Mouse (Mus musculus): ENCODE results near the gene Mok. TPM values are rescaled to one million over a fixed set of nuclear protein-coding genes. Genes with fewer than 3 reads are reported as not detected.
"Not testable (repeated sequence)": the region's sequence is repeated elsewhere in the genome, so short reads cannot be mapped to it uniquely, and the experiment has no call there.

The Mok gene
- polyA plus RNA-seq, 1 experiment from 2014 or later, result 7.9 TPM

DNA sequence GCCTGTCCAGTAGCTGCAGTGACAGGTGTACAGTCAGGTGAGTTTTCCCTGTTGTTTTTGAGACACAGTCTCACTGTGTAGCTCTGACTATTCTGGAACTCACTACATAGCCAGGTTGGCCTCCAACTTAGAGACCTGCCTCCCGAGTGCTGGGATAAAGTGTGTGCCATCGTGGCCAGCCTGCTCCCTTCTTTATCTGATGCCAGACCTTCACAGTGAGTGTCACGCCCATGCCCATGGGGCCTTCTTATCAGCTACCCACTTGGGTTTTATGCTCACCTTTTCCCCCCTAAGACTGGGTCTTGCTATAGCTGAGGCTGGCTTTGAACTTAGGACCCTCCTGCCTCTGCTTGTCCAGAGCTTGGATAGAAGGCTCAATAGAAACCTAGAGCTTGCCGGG is 29.4 kb upstream of the Mok start:
- no peak overlapping the region for H3K4me3 ChIP-seq (ENCODE audit: low read length)
- H3K36me3 ChIP-seq (ENCODE audit: control insufficient read depth, insufficient read depth, low read length), result peaks cover 27% of the 10 kb centered on the region
- 86% methylated on average over 4 of the region's 4 CpGs for WGBS
- no peak overlapping the region for H3K27ac ChIP-seq (ENCODE audit: low read length)
- H3K9me3 ChIP-seq (ENCODE audit: control insufficient read depth, low read length), result no peaks in the 10 kb centered on the region
- no peaks in the 10 kb centered on the region for H3K4me1 ChIP-seq (replicated peaks; ENCODE audit: control insufficient read depth, insufficient read depth, low read length)
- H3K4me2 ChIP-seq (ENCODE audit: low read depth, low read length), result no peak overlapping the region
- H3K9ac ChIP-seq (ENCODE audit: low read length), result no peak overlapping the region
- no peaks in the 10 kb centered on the region for H3K27me3 ChIP-seq (ENCODE audit: control insufficient read depth, insufficient read depth, low read depth, low read length)
- no peak for ATAC-seq (ENCODE audit: low read depth)

DNA sequence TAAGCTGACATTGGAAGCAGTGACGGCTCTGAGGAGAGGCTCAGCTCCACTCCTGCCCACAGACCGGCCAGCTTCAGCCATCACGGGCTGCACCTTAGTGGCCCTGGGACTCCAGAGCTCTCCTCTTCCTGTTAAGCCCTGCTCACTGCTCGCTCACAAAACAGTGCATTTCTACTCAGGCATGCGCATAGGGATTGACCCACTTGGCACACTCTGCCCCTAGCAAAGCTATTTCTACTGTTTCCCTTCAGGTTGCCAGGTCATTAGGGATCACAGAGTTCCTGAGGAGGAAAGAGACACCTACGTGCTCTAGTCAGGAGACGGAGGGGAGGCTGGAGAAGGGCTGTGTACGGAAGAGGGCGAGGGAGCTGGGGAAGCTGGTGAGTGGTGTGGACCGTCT is 25.2 kb upstream of the Mok start:
- no peaks in the 10 kb centered on the region for H3K27me3 ChIP-seq (ENCODE audit: control insufficient read depth, insufficient read depth, low read depth, low read length)
- no peak overlapping the region for H3K4me3 ChIP-seq (ENCODE audit: low read length)
- no peak overlapping the region for H3K9ac ChIP-seq (ENCODE audit: low read length)
- no peak for ATAC-seq (ENCODE audit: low read depth)
- WGBS, result 85% methylated on average over 10 of the region's 10 CpGs
- no peak overlapping the region for H3K4me2 ChIP-seq (ENCODE audit: low read depth, low read length)
- no peak overlapping the region for H3K27ac ChIP-seq (ENCODE audit: low read length)
- no peaks in the 10 kb centered on the region for H3K9me3 ChIP-seq (ENCODE audit: control insufficient read depth, low read length)
- no peaks in the 10 kb centered on the region for H3K4me1 ChIP-seq (replicated peaks; ENCODE audit: control insufficient read depth, insufficient read depth, low read length)
- peaks cover 16% of the 10 kb centered on the region for H3K36me3 ChIP-seq (ENCODE audit: control insufficient read depth, insufficient read depth, low read length)

DNA sequence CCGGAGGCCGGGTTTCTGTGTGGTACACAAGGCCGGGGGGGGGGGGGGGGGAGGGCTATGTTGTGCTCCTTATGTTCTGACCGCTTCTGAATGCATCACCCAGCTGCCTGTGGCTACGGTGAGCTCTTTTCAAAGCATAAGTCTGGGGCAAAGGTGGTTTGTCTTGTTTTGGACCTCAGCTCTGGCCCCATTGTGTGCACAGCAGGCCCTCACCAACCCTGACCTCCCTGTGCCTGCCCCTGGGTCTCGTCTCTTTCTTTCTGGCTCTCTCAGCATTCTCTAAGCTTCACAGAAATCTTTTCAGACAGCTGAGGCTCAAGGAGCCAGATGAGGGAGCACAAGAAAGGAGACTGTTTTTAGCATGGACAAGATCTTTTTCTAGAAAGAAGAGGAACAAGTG is 24.8 kb upstream of the Mok start:
- peaks cover 16% of the 10 kb centered on the region for H3K36me3 ChIP-seq (ENCODE audit: control insufficient read depth, insufficient read depth, low read length)
- no peaks in the 10 kb centered on the region for H3K4me1 ChIP-seq (replicated peaks; ENCODE audit: control insufficient read depth, insufficient read depth, low read length)
- WGBS, result 63% methylated on average over 5 of the region's 6 CpGs
- H3K27ac ChIP-seq (ENCODE audit: low read length), result no peak overlapping the region
- no peak overlapping the region for H3K4me2 ChIP-seq (ENCODE audit: low read depth, low read length)
- ATAC-seq (ENCODE audit: low read depth), result no peak
- H3K27me3 ChIP-seq (ENCODE audit: control insufficient read depth, insufficient read depth, low read depth, low read length), result no peaks in the 10 kb centered on the region
- H3K4me3 ChIP-seq (ENCODE audit: low read length), result no peak overlapping the region
- H3K9ac ChIP-seq (ENCODE audit: low read length), result no peak overlapping the region
- H3K9me3 ChIP-seq (ENCODE audit: control insufficient read depth, low read length), result no peaks in the 10 kb centered on the region

DNA sequence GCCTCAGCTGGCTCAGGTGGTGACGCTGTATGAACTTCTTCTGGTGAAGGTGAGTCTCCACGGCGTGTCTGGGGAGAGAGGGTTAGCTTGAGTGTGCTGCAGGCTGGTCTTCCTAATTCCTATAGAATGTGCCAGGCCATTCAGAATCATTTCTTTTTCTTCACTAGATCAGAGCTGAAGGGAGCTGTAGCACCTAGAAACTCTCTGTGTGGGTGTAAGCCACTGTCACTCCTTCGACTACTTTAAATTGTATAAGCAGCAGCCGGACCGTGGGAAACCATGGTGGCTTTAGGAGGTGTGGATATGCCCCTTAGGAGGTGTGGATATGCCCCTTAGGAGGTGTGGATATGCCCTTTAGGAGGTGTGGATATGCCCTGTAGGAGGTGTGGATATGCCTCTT is 23.3 kb upstream of the Mok start:
- Histone ChIP-seq H3K27me3 (ENCODE audit: control insufficient read depth, insufficient read depth, low read depth, low read length) (no peaks in the 10 kb centered on the region), H3K27ac (ENCODE audit: low read length) (no peak overlapping the region), H3K9me3 (ENCODE audit: control insufficient read depth, low read length) (no peaks in the 10 kb centered on the region), H3K36me3 (ENCODE audit: control insufficient read depth, insufficient read depth, low read length) (peaks cover 10% of the 10 kb centered on the region), H3K9ac (ENCODE audit: low read length) (no peak overlapping the region), H3K4me3 (ENCODE audit: low read length) (no peak overlapping the region), H3K4me2 (ENCODE audit: low read depth, low read length) (no peak overlapping the region), H3K4me1 (replicated peaks; ENCODE audit: control insufficient read depth, insufficient read depth, low read length) (no peaks in the 10 kb centered on the region)
- WGBS, result 86% methylated on average over 6 of the region's 6 CpGs
- ATAC-seq (ENCODE audit: low read depth), result no peak

DNA sequence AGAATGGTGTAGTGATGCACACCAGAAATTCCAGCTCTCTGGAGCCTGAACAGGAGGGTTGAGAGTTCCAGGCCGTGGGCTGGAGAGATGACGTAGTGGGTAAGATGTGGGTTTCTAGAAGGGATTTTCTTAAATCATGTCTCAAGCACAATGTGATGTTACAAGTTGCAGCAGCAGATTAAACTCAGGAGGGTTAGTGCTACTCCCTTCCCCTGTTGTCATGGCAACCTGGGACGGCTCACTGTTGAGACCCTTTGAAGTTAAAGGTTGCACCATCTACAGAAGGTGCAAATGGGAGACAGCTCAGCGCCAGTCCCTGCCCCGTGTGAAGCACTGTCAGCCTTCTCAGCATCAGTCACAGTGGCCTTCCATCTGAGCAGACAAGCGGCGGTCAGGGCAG is 20.5 kb upstream of the Mok start:
- H3K27me3 ChIP-seq (ENCODE audit: control insufficient read depth, insufficient read depth, low read depth, low read length), result no peaks in the 10 kb centered on the region
- H3K4me3 ChIP-seq (ENCODE audit: low read length), result no peak overlapping the region
- H3K4me2 ChIP-seq (ENCODE audit: low read depth, low read length), result no peak overlapping the region
- H3K27ac ChIP-seq (ENCODE audit: low read length), result no peak overlapping the region
- H3K4me1 ChIP-seq (replicated peaks; ENCODE audit: control insufficient read depth, insufficient read depth, low read length), result no peaks in the 10 kb centered on the region
- 44% methylated on average over 7 of the region's 7 CpGs for WGBS
- H3K9ac ChIP-seq (ENCODE audit: low read length), result no peak overlapping the region
- ATAC-seq (ENCODE audit: low read depth), result no peak
- no peaks in the 10 kb centered on the region for H3K9me3 ChIP-seq (ENCODE audit: control insufficient read depth, low read length)
- H3K36me3 ChIP-seq (ENCODE audit: control insufficient read depth, insufficient read depth, low read length), result peaks cover 6% of the 10 kb centered on the region; the same call in 1 of the 2 replicates

DNA sequence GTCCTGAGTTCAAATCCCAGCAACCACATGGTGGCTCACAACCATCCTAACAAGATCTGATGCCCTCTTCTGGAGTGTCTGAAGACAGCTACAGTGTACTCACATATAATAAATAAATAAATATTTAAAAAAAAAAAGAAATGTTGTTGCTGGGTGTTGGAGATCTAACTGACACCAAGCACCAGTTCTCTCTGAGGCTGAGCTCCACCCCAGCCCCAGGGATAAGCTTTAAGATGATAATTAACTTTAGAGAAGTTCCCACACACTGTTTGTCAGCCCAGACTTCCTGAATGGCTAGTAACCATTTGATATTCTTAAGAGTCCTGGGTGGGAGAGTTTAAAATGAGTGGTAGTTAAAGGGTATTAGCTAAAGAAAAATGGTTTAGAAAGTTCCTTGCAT is 19.6 kb upstream of the Mok start:
- H3K36me3 ChIP-seq (ENCODE audit: control insufficient read depth, insufficient read depth, low read length), result peaks cover 6% of the 10 kb centered on the region
- no peaks in the 10 kb centered on the region for H3K27me3 ChIP-seq (ENCODE audit: control insufficient read depth, insufficient read depth, low read depth, low read length)
- H3K4me3 ChIP-seq (ENCODE audit: low read length), result no peak overlapping the region
- ATAC-seq (ENCODE audit: low read depth), result no peak
- H3K9me3 ChIP-seq (ENCODE audit: control insufficient read depth, low read length), result no peaks in the 10 kb centered on the region
- no peaks in the 10 kb centered on the region for H3K4me1 ChIP-seq (replicated peaks; ENCODE audit: control insufficient read depth, insufficient read depth, low read length)
- H3K4me2 ChIP-seq (ENCODE audit: low read depth, low read length), result no peak overlapping the region
- no peak overlapping the region for H3K27ac ChIP-seq (ENCODE audit: low read length)
- H3K9ac ChIP-seq (ENCODE audit: low read length), result no peak overlapping the region

DNA sequence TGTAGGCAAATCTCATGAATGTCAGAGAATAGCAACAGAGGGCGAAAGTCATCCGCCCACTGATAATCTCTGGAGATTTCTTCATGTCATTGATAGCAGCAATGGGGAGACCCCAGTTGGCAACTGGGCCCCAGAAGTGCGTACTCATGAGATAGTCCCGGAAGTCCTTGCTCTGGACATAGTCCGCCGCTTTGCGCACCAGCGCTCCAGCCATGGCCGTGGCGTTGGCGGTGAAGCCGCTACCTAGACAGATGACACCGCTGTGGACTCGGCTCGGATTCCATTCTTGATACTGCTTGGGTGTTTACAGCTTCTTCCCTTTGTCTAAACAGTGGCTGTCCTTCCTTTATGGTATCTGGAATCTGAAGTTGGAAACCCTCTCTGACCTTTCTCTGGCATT is 17.9 kb upstream of the Mok start:
- H3K9ac ChIP-seq (ENCODE audit: low read length); H3K27me3 ChIP-seq (ENCODE audit: control insufficient read depth, insufficient read depth, low read depth, low read length); H3K27ac ChIP-seq (ENCODE audit: low read length); ATAC-seq (ENCODE audit: low read depth); H3K4me2 ChIP-seq (ENCODE audit: low read depth, low read length); H3K36me3 ChIP-seq (ENCODE audit: control insufficient read depth, insufficient read depth, low read length); H3K4me1 ChIP-seq (replicated peaks; ENCODE audit: control insufficient read depth, insufficient read depth, low read length); H3K9me3 ChIP-seq (ENCODE audit: control insufficient read depth, low read length); H3K4me3 ChIP-seq (ENCODE audit: low read length): not testable (repeated sequence)
- WGBS, result 90% methylated on average over 15 of the region's 15 CpGs

DNA sequence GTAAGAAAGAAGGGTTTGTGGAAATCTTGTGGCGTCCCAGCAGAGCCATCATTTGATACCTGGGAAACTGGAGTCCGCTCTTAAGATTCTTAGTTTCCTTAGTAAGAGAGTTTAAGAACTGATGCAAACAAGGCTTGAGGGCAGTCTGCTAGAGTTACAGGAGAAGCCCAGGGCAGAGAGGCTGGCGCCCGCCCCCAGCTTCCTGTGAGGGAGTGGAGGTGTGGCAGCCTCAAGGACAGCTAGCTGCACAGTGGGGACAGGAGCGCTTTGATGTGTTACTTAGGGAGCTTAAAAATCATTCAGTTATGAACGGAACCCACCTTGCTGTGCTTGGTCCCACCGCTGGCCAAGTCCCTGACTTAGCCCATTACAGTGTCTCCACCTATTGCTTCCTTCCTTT is 16.5 kb upstream of the Mok start:
- Histone ChIP-seq H3K9me3 (ENCODE audit: control insufficient read depth, low read length) (no peaks in the 10 kb centered on the region), H3K27ac (ENCODE audit: low read length) (no peak overlapping the region), H3K27me3 (ENCODE audit: control insufficient read depth, insufficient read depth, low read depth, low read length) (no peaks in the 10 kb centered on the region), H3K4me3 (ENCODE audit: low read length) (no peak overlapping the region), H3K4me1 (replicated peaks; ENCODE audit: control insufficient read depth, insufficient read depth, low read length) (no peaks in the 10 kb centered on the region), H3K9ac (ENCODE audit: low read length) (no peak overlapping the region), H3K36me3 (ENCODE audit: control insufficient read depth, insufficient read depth, low read length) (peaks cover 4% of the 10 kb centered on the region), H3K4me2 (ENCODE audit: low read depth, low read length) (no peak overlapping the region)
- no peak; the same call in 1 of the 2 replicates for ATAC-seq (ENCODE audit: low read depth)
- 65% methylated on average over 7 of the region's 7 CpGs for WGBS

DNA sequence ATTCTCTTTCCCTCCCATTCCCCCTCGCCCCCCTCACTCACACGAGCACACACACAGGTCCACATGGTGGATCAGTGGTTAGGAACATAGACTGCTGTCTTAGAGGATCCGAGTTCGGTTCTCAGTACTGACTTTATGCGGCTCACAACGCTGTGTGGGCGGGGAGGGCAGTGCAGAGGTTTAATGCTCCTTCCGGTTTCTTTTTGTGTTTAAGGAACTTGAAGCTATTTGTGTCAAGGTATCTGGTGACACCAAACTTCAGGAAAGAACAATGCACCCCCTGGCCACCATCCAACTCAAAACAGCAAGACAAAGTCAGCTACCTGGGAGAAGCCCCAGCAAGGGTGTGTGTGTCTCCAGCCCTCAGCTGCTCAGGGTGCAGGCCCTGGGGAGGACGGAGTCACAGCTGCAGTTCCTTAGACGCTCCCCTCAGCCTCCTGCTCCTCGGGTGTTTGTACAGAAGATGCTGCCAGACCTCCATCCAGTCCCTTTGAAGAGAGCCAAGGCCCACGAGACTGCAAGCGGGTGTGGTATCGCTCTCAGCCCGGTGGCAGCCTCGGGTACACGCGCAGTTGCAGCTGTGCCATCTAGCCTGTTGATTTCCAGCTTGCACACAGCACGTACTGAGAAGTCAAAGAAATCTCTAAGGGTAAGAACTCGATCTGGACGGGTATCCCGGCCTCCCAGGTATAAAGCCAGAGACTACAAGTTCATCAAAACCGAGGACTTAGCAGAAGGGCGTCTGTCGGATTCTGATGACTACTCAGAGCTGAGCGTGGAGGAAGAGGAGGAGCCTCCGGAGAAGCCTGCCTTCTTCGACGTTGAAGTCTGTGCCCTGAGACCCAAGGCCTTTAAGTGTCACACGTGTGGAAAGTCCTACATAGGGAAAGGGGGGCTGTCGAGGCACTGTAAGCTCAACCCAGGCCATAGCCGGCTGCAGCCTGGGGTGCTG is 14.3 kb upstream of the Mok start:
- Histone ChIP-seq H3K4me3 (ENCODE audit: low read length) (no peak overlapping the region), H3K9ac (ENCODE audit: low read length) (no peak overlapping the region), H3K4me1 (replicated peaks; ENCODE audit: control insufficient read depth, insufficient read depth, low read length) (peaks cover 10% of the 10 kb centered on the region; the same call in 1 of the 2 replicates), H3K36me3 (ENCODE audit: control insufficient read depth, insufficient read depth, low read length) (no peaks in the 10 kb centered on the region; the same call in none of the 2 replicates), H3K9me3 (ENCODE audit: control insufficient read depth, low read length) (no peaks in the 10 kb centered on the region), H3K27me3 (ENCODE audit: control insufficient read depth, insufficient read depth, low read depth, low read length) (no peaks in the 10 kb centered on the region), H3K4me2 (ENCODE audit: low read depth, low read length) (no peak overlapping the region), H3K27ac (ENCODE audit: low read length) (no peak overlapping the region)
- no peak for ATAC-seq (ENCODE audit: low read depth)
- 81% methylated on average over 32 of the region's 32 CpGs for WGBS
